Mouse (Mus musculus): ENCODE data around the gene Olfr985. TPM values are rescaled to one million over a fixed set of nuclear protein-coding genes. Genes with fewer than 3 reads are reported as not detected.

Olfr985 gene
- not detected for polyA plus RNA-seq (2014; fragmentation: Illumina TruSeq; extraction: RNeasy Lipid Tissue Mini Kit (QIAGEN cat#74804); ENCODE audit: low replicate concordance)

GRCm38 (mm10) chr9:40130084-40130483, at the start of gene Olfr985:
Gene Olfr985, minus strand, starts transcription at chr9:40130184.

DNA sequence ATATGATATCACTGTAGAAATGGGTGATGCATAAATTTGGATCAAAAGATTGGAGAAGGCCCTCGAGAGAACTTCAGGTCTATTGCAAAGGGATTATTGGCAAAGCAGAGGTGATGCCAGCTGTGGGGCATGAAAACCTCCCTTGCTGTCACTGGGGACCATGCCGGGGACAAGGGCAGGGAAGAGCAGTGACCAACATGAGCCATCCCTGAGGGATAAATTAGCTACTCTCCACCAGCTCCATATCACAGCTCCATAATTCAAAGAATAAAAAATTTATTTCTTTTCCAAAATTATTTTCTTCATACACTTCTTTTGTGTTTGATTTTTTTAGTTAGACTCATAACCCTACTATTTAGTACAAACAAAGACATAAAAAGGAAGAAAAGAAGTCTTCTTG, 15.9 kb downstream of the Olfr985 start, which contains the start of gene Olfr984:
Gene Olfr984, minus strand, starts transcription at position 101 of the 400 bp plus-strand sequence.

DNA sequence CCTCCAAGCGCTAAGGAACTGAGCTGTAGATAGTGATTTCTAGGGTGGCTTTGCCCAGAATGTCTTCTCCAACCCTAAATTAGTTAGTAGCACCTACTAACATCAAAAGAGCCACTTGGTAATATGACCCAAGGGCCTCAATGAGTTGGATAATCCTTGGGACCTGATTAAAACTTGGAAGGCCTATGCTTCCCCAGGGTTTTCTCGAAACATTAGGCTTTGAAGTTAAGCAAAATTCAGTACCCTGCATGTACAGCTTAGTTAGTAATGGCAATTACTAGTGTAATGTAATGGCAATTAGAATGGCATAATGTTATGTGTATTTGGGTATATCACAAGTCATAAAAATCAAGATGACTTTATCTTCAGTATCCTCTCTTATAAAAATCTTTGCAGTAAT, 36.5 kb downstream of the Olfr985 start, which contains the start of gene Olfr983:
Gene Olfr983, minus strand, starts transcription at position 101 of the 400 bp plus-strand sequence.

Other genes with a start within 250 kb of the Olfr985 start
- not detected for gene Olfr229, start 222.8 kb downstream of the Olfr985 start, polyA plus RNA-seq (2014; fragmentation: Illumina TruSeq; extraction: RNeasy Lipid Tissue Mini Kit (QIAGEN cat#74804); ENCODE audit: low replicate concordance)
- not detected for gene Olfr974, start 192.7 kb downstream of the Olfr985 start, polyA plus RNA-seq (2014; fragmentation: Illumina TruSeq; extraction: RNeasy Lipid Tissue Mini Kit (QIAGEN cat#74804); ENCODE audit: low replicate concordance)
- not detected for gene Olfr975, start 178.1 kb downstream of the Olfr985 start, polyA plus RNA-seq (2014; fragmentation: Illumina TruSeq; extraction: RNeasy Lipid Tissue Mini Kit (QIAGEN cat#74804); ENCODE audit: low replicate concordance)
- not detected for gene Olfr976, start 169.1 kb downstream of the Olfr985 start, polyA plus RNA-seq (2014; fragmentation: Illumina TruSeq; extraction: RNeasy Lipid Tissue Mini Kit (QIAGEN cat#74804); ENCODE audit: low replicate concordance)
- gene Olfr978, start 138.1 kb downstream of the Olfr985 start, polyA plus RNA-seq (2014; fragmentation: Illumina TruSeq; extraction: RNeasy Lipid Tissue Mini Kit (QIAGEN cat#74804); ENCODE audit: low replicate concordance), result not detected
- not detected for gene Olfr979, start 126.7 kb downstream of the Olfr985 start, polyA plus RNA-seq (2014; fragmentation: Illumina TruSeq; extraction: RNeasy Lipid Tissue Mini Kit (QIAGEN cat#74804); ENCODE audit: low replicate concordance)
- not detected for gene Olfr980, start 120.6 kb downstream of the Olfr985 start, polyA plus RNA-seq (2014; fragmentation: Illumina TruSeq; extraction: RNeasy Lipid Tissue Mini Kit (QIAGEN cat#74804); ENCODE audit: low replicate concordance)
- gene Olfr981, start 108.7 kb downstream of the Olfr985 start, polyA plus RNA-seq (2014; fragmentation: Illumina TruSeq; extraction: RNeasy Lipid Tissue Mini Kit (QIAGEN cat#74804); ENCODE audit: low replicate concordance), result not detected
- not detected for gene Olfr982, start 56.4 kb downstream of the Olfr985 start, polyA plus RNA-seq (2014; fragmentation: Illumina TruSeq; extraction: RNeasy Lipid Tissue Mini Kit (QIAGEN cat#74804); ENCODE audit: low replicate concordance)
- not detected for gene Olfr983, start 36.6 kb downstream of the Olfr985 start, polyA plus RNA-seq (2014; fragmentation: Illumina TruSeq; extraction: RNeasy Lipid Tissue Mini Kit (QIAGEN cat#74804); ENCODE audit: low replicate concordance)
- not detected for gene Olfr984, start 16.0 kb downstream of the Olfr985 start, polyA plus RNA-seq (2014; fragmentation: Illumina TruSeq; extraction: RNeasy Lipid Tissue Mini Kit (QIAGEN cat#74804); ENCODE audit: low replicate concordance)
- gene Tmem225, start 17.9 kb upstream of the Olfr985 start, polyA plus RNA-seq (2014; fragmentation: Illumina TruSeq; extraction: RNeasy Lipid Tissue Mini Kit (QIAGEN cat#74804); ENCODE audit: low replicate concordance), result not detected
- not detected for gene Olfr986, start 50.7 kb upstream of the Olfr985 start, polyA plus RNA-seq (2014; fragmentation: Illumina TruSeq; extraction: RNeasy Lipid Tissue Mini Kit (QIAGEN cat#74804); ENCODE audit: low replicate concordance)
- 1.4 TPM for gene Zfp202, start 62.1 kb upstream of the Olfr985 start, polyA plus RNA-seq (2014; fragmentation: Illumina TruSeq; extraction: RNeasy Lipid Tissue Mini Kit (QIAGEN cat#74804); ENCODE audit: low replicate concordance)
- 0.63 TPM for gene Scn3b, start 139.0 kb upstream of the Olfr985 start, polyA plus RNA-seq (2014; fragmentation: Illumina TruSeq; extraction: RNeasy Lipid Tissue Mini Kit (QIAGEN cat#74804); ENCODE audit: low replicate concordance)